Mouse (Mus musculus) stomach, embryonic 16.5 days (tissue): ENCODE data around the gene Art5. TPM values are rescaled to one million over a fixed set of nuclear protein-coding genes. Genes with fewer than 3 reads are reported as not detected.
"Not testable (repeated sequence)": the region's sequence is repeated elsewhere in the genome, so short reads cannot be mapped to it uniquely, and the experiment has no call there.

Source experiments
- ATAC-seq: fragments of 200-750 bp; cut with Nextera tagmentation; 2 replicates; pipeline ENCODE4 v1.8.0; 2017; ENCODE audit warnings: moderate number of reproducible peaks, moderate TSS enrichment; ENCODE audit not compliant: insufficient read depth, low FRiP score
- H3K27ac ChIP-seq: fragments of 300-500 bp; sonication (generic); 2 replicates; pipeline ENCODE4 v1.5.1; 2014; ENCODE audit warnings: low read length
- H3K27me3 ChIP-seq: fragments of 300-500 bp; sonication (generic); 2 replicates; pipeline ENCODE4 v1.6.1; 2014; ENCODE audit warnings: low read length, control low read depth, mixed read lengths; ENCODE audit not compliant: control insufficient read depth, insufficient read depth
- H3K36me3 ChIP-seq: fragments of 300-500 bp; sonication (generic); 2 replicates; pipeline ENCODE4 v1.6.1; 2014; ENCODE audit warnings: low read length; ENCODE audit not compliant: control insufficient read depth, insufficient read depth
- H3K4me1 ChIP-seq: fragments of 300-500 bp; sonication (generic); 2 replicates; pipeline ENCODE4 v1.6.1; 2014; ENCODE audit warnings: low read length, control low read depth, mixed read lengths; ENCODE audit not compliant: control insufficient read depth, insufficient read depth
- H3K4me2 ChIP-seq: fragments of 300-500 bp; sonication (generic); 2 replicates; pipeline ENCODE4 v1.6.1; 2014; ENCODE audit warnings: low read depth, low read length, mixed read lengths
- H3K4me3 ChIP-seq: fragments of 300-500 bp; sonication (generic); replicated peaks from 2 replicates; pipeline ENCODE4 v1.5.1; 2014; ENCODE audit warnings: mild to moderate bottlenecking, low read length
- H3K9ac ChIP-seq: fragments of 300-500 bp; sonication (generic); 2 replicates; pipeline ENCODE4 v1.6.1; 2014; ENCODE audit warnings: low read length
- H3K9me3 ChIP-seq: fragments of 300-500 bp; sonication (generic); replicated peaks from 2 replicates; pipeline ENCODE4 v1.6.1; 2016; ENCODE audit warnings: low read length, control low read depth; ENCODE audit not compliant: control insufficient read depth
- WGBS: fragments of 180-500 bp; shearing (Covaris S2); extraction: QIAGEN DNeasy Blood & Tissue Kit; methylation state at CpG from one replicate; pipeline ENCODE4 v1.1.7; 2014; 5-methylcytosine and 5-hydroxymethylcytosine counted together
- polyA plus RNA-seq: library from polyadenylated mRNA; unstranded; fragments of >200 nt; fragmentation: Nextera tagmentation; extraction: Ambion mirVana; gene quantifications from 2 replicates; pipeline ENCODE4 v1.2.1, GENCODE M21; 2015

Gene Art5
- polyA plus RNA-seq, 1 experiment from 2014 or later, result 0.77 TPM

GRCm38 (mm10) chr7:102065046-102065891 lies 44.0 kb downstream of the Art5 start, which contains the start of the genes Rnf121, Xndc1 and Xntrpc:
Gene Rnf121, minus strand, starts transcription at chr7:102065469.
Gene Xndc1, plus strand, starts transcription at chr7:102065511.
Gene Xntrpc, plus strand, starts transcription at chr7:102065713.
- Histone ChIP-seq H3K4me3 (peak within 1 kb of the TSS; percentile 70), H3K4me2 (peak within 1 kb of the TSS; percentile 73), H3K9ac (peak within 1 kb of the TSS; percentile 83), H3K9me3 (no peaks in the 10 kb centered on the region), H3K27me3 (no peaks in the 10 kb centered on the region), H3K4me1 (peaks cover 14% of the 10 kb centered on the region), H3K27ac (peak within 1 kb of the TSS; percentile 87), H3K36me3 (no peaks in the 10 kb centered on the region)
- peak; percentile 98 for ATAC-seq
- under 1% methylated on average over 56 of the region's 56 CpGs for WGBS

DNA sequence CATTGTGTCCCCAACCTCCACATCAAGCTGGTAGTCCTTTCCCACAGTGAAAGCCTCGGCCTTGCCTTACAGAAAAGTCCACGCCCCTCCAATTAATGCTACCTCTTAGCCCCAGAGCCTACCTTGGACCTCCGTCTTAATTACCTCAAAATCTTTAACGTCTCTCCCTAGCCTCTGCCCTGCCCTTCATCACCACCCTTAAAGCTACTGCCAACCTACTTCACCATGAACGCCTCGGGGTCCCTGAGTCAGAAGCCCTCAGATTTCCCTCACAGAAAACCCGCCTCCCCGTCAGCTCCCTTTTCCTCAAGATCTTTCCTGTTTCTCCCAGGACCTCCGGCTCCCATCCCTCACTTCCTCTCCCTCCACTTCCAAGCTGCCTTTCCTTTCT lies 44.6 kb downstream of the Art5 start:
- Histone ChIP-seq H3K36me3 (no peaks in the 10 kb centered on the region), H3K27me3 (no peaks in the 10 kb centered on the region), H3K4me2 (peak overlapping the region; percentile 63), H3K9ac (peak overlapping the region; percentile 83), H3K27ac (peak overlapping the region; percentile 87), H3K4me1 (peaks cover 14% of the 10 kb centered on the region), H3K9me3 (no peaks in the 10 kb centered on the region), H3K4me3 (peak overlapping the region; percentile 70)
- no peak for ATAC-seq
- under 1% methylated on average over 9 of the region's 9 CpGs for WGBS

DNA sequence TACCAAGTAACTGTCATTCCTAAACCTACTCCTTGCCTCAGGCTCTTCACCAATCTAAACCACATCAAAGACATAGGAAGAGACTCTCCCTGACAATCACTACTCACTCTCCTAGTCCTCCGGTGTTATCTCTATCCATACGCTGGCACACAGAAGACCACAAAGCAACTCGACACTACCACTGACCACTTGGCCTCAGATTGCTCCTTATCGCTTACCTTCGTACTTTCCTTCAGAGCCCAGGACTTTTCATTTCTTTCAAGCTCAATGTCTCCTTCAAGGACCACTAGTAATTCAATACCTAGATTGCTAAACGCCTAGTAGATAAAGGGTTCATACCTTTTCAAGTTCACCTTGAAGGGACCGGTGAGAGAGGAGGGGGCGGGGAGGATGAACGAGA lies 45.4 kb downstream of the Art5 start:
- Histone ChIP-seq H3K36me3 (no peaks in the 10 kb centered on the region), H3K9ac (no peak overlapping the region), H3K4me2 (peak overlapping the region; percentile 63), H3K9me3 (no peaks in the 10 kb centered on the region), H3K27ac (no peak overlapping the region), H3K4me1 (peaks cover 14% of the 10 kb centered on the region), H3K27me3 (no peaks in the 10 kb centered on the region), H3K4me3 (peak overlapping the region; percentile 70)
- WGBS, result 73% methylated on average over 9 of the region's 9 CpGs
- no peak for ATAC-seq

DNA sequence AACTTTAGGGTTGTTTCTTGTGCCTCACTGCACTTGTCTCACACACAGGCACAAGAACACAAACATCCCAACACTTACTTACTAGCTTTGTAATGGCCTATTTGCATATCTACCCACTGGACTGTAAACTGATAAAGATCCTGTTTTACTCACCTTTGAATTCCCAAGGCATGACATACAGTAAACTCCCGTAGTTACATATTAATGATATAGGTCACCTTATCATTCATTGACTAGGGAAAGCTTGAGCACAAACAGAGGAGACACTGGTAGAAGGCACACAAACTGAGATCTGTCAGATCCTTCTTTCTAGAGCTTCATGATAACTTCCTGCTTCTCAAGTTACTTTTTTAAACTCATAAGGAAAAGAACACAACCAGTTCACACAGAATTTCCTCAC lies 47.1 kb downstream of the Art5 start:
- no peaks in the 10 kb centered on the region for H3K36me3 ChIP-seq
- WGBS, result 58% methylated on average over 1 of the region's 1 CpGs
- 0 out of 2 replicates have a peak overlapping the region, but pooled peaks have one; percentile 5 for H3K27ac ChIP-seq

DNA sequence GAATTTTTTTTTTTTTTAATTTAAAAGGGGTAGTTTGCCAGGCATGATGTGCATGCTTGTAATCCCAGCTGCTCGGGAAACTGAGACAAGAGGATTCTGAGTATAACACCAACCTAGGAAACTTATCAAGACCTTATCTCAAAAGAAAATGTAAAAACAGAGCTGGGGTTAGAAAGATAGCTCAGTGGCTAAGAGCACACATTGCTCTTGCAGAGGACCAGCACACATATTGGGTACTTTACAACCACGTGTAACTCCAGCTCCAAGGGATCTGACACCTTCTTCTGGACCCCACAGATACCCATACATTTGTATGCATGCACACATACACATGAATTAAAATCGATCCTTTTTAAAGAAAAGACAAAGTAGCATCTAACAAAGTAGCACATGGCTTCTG lies 47.9 kb downstream of the Art5 start:
- H3K9me3 ChIP-seq, result no peaks in the 10 kb centered on the region
- ATAC-seq, result no peak
- 82% methylated on average over 3 of the region's 3 CpGs for WGBS
- H3K27me3 ChIP-seq, result no peaks in the 10 kb centered on the region
- H3K36me3 ChIP-seq, result no peaks in the 10 kb centered on the region
- H3K27ac ChIP-seq, result no peak overlapping the region
- no peak overlapping the region for H3K4me3 ChIP-seq
- no peak overlapping the region for H3K4me2 ChIP-seq
- peaks cover 11% of the 10 kb centered on the region for H3K4me1 ChIP-seq
- H3K9ac ChIP-seq, result no peak overlapping the region

More for the DNA sequence above, 47.1 kb downstream of the Art5 start:
- Histone ChIP-seq H3K4me3 (no peak overlapping the region), H3K9me3 (no peaks in the 10 kb centered on the region), H3K27me3 (no peaks in the 10 kb centered on the region), H3K4me2 (no peak overlapping the region), H3K4me1 (peaks cover 14% of the 10 kb centered on the region), H3K9ac (no peak overlapping the region)
- ATAC-seq, result no peak

DNA sequence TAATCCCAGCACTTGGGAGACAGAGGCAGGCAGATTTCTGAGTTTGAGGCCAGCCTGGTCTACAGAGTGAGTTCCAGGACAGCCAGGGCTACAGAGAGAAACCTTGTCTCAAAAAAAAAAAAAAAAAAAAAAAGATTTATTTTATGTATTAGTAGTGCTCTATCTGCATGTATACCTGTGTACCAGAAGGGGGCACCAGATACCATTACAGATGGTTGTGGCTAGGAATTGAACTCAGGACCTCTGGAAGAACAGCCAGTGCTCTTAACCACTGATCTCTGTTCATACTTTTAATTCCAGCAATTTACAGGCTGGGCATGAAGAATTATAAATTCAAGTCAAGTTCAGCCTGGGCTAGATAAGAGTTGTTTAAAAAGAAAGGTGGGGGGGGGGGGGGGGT lies 60.8 kb downstream of the Art5 start:
- H3K4me1 ChIP-seq, H3K27ac ChIP-seq, H3K9ac ChIP-seq, ATAC-seq, H3K4me3 ChIP-seq, H3K27me3 ChIP-seq, H3K4me2 ChIP-seq, H3K36me3 ChIP-seq, H3K9me3 ChIP-seq: not testable (repeated sequence)

Other genes with a start within 250 kb of the Art5 start
- 55.9 and 57.7 TPM in 2 replicates for gene Anapc15, start 245.8 kb downstream of the Art5 start, polyA plus RNA-seq
- 9.2 and 14.3 TPM in 2 replicates for gene Folr1, start 238.7 kb downstream of the Art5 start, polyA plus RNA-seq
- 147 and 149 TPM in 2 replicates for gene Lamtor1, start 203.6 kb downstream of the Art5 start, polyA plus RNA-seq
- gene Tomt, start 203.1 kb downstream of the Art5 start, polyA plus RNA-seq, result 0.21 and 1.2 TPM in 2 replicates
- 10.3 and 11.5 TPM in 2 replicates for gene Lrrc51, start 175.6 kb downstream of the Art5 start, polyA plus RNA-seq
- 60.9 and 64.3 TPM in 2 replicates for gene Numa1, start 175.4 kb downstream of the Art5 start, polyA plus RNA-seq
- gene Il18bp, start 90.8 kb downstream of the Art5 start, polyA plus RNA-seq, result 2.6 and 3.3 TPM in 2 replicates
- gene Rnf121, start 44.0 kb downstream of the Art5 start, polyA plus RNA-seq, result 27.0 and 31.7 TPM in 2 replicates
- gene Xndc1, start 44.0 kb downstream of the Art5 start, polyA plus RNA-seq, result 28.2 and 28.9 TPM in 2 replicates
- gene Xntrpc, start 43.8 kb downstream of the Art5 start, polyA plus RNA-seq, result 0.84 and 1.1 TPM in 2 replicates
- not detected in 2 replicates for gene Trpc2, start 26.4 kb downstream of the Art5 start, polyA plus RNA-seq
- 0.36 and 7.1 TPM in 2 replicates for gene Art1, start 7.7 kb downstream of the Art5 start, polyA plus RNA-seq
- not detected in 2 replicates for gene Chrna10, start 7.3 kb upstream of the Art5 start, polyA plus RNA-seq
- 34.5 and 35.0 TPM in 2 replicates for gene Nup98, start 100.7 kb upstream of the Art5 start, polyA plus RNA-seq
- 109 and 126 TPM in 2 replicates for gene Pgap2, start 100.7 kb upstream of the Art5 start, polyA plus RNA-seq
- gene Rhog, start 146.6 kb upstream of the Art5 start, polyA plus RNA-seq, result 62.0 and 68.0 TPM in 2 replicates
- gene Stim1, start 158.3 kb upstream of the Art5 start, polyA plus RNA-seq, result 33.7 and 36.1 TPM in 2 replicates